Mouse (Mus musculus) olfactory bulb, adult 2 months (tissue): ENCODE results near the gene Fiz1.

Source experiments
- CTCF ChIP-seq: fragments of 200-500 bp; IDR thresholded peaks from 2 replicates; pipeline ENCODE4 v1.5.1; 2012; ENCODE audit warnings: low read depth, mild to moderate bottlenecking, low read length, moderate library complexity; ENCODE audit not compliant: insufficient read depth
- POLR2A ChIP-seq: fragments of 200-500 bp; IDR thresholded peaks from 2 replicates; pipeline ENCODE4 v1.6.1; 2012; ENCODE audit warnings: mild to moderate bottlenecking, low read depth, low read length, moderate library complexity; ENCODE audit not compliant: insufficient read depth

DNA sequence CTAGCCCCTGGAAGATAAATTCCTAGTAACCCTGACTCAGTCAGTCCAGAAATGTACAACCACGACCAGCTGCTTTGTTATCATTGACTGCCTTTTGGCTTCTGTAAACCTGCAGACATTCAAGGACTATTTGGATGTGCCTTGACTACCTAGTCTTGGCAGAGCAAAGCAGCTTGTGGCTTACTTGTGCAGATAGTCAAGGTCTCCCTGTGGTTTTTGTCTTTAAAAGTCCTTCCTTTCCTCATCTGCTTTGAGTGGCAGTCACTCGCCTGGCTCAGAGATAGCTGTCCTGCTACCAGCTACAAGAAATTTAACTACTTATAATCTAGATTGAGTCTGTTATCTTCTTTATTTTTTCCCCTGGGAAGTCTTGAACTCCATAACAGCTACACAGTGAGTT is 30.5 kb upstream of the Fiz1 start:
- TF ChIP-seq POLR2A (no peak), CTCF (no peak)
